31 mouse cellular contexts compared by ENCODE assay signal in the genomic region with DNA sequence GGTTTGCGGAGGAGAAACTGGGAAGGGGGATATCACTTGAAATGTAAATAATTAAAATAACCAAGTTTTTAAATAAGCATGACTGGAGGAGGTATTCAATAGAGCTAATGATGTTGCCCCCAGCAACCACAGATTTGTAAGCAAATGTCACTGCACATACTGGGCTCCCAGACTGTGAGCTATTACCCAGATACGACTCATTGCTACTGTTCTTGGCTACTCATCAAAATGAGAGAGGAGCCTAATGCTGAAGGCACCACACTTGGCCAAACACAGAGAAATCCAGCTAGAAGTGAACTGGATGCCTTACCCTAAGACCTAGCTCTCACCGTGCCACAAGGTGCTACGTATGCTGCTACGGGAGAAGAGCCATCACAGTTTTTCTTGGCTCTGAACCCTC. TPM values are rescaled to one million over a fixed set of nuclear protein-coding genes. Genes with fewer than 3 reads are reported as not detected.
A peak's percentile ranks its signal among the peaks of the same experiment; 100 is the strongest.
DNase-seq lines count a peak whose midpoint lies in the region; ATAC-seq and TF ChIP-seq lines count a peak whose summit lies in the region.
"Had no signal": no experiment of that assay in that cellular context is flagged by ENCODE, and none has a peak within 500 bp of the region (broad histone marks: within the 10 kb centered on the region; RNA-seq: fewer than 3 reads in every experiment).

No protein-coding gene starts in this region.

- H3K9ac ChIP-seq in midbrain, embryonic 11.5 days (ENCODE audit: low read length), result no peak overlapping the region
- no peak overlapping the region for H3K9ac ChIP-seq in midbrain, postnatal 0 days (replicated peaks; ENCODE audit: low read length, poor library complexity, severe bottlenecking)
- H3K9ac ChIP-seq: embryonic facial prominence, embryonic 13.5 days; forebrain, embryonic 12.5 days; forebrain, embryonic 15.5 days; heart, embryonic 12.5 days; heart, embryonic 15.5 days; hindbrain, embryonic 13.5 days had no signal

- peak; percentile 15 for DNase-seq in layer of hippocampus, adult 11-12 months (ENCODE audit: low spot score)
- no peak for DNase-seq in layer of hippocampus, postnatal 25 days (ENCODE audit: extremely low spot score in 1 of 2, low spot score in 1 of 2)
- peak; percentile 77 for DNase-seq in midbrain, embryonic 11.5 days (ENCODE audit: low spot score, missing footprints)
- DNase-seq in midbrain, postnatal 0 days (ENCODE audit: low spot score), result no peak
- DNase-seq in layer of hippocampus, adult 8-10 months (ENCODE audit: low spot score in 2 of 2), result peak; percentile 15 to 19
- no peak for DNase-seq in urinary bladder, postnatal 4 days (ENCODE audit: low spot score in 2 of 2)
- DNase-seq in urinary bladder, adult 2 months (ENCODE audit: low spot score), result no peak
- DNase-seq: adrenal gland, postnatal 10 days; adrenal gland, postnatal 36 days; B cell, adult 2 months; cerebellum, adult 18-20 months; cerebellum, adult 9-10 months; cerebellum, postnatal 25 days; gastrocnemius, postnatal 25 days; heart, adult 18-20 months; heart, postnatal 10 days; heart, postnatal 36 days had no signal

- no peak overlapping the region for H3K4me3 ChIP-seq in midbrain, embryonic 11.5 days (ENCODE audit: low read depth, low read length)
- H3K4me3 ChIP-seq in midbrain, postnatal 0 days (ENCODE audit: low read depth, low read length), result no peak overlapping the region
- H3K4me3 ChIP-seq: embryonic facial prominence, embryonic 10.5 days; embryonic facial prominence, embryonic 13.5 days; erythroblast, embryonic 14.5 days; forebrain, embryonic 12.5 days; forebrain, embryonic 15.5 days; heart, embryonic 12.5 days; heart, embryonic 15.5 days; hindbrain, embryonic 10.5 days; hindbrain, embryonic 13.5 days had no signal

- TF ChIP-seq CTCF in midbrain, postnatal 0 days (IDR thresholded peaks at IDR 0.05), result no peak

- WGBS in midbrain, embryonic 11.5 days, result 97% methylated on average over 5 of the region's 5 CpGs
- 97% methylated on average over 5 of the region's 5 CpGs for WGBS in midbrain, postnatal 0 days

- no peak overlapping the region for H3K4me2 ChIP-seq in midbrain, embryonic 11.5 days
- H3K4me2 ChIP-seq in midbrain, postnatal 0 days (ENCODE audit: low read depth, low read length, poor library complexity, severe bottlenecking), result no peak overlapping the region
- H3K4me2 ChIP-seq: embryonic facial prominence, embryonic 13.5 days; forebrain, embryonic 12.5 days; forebrain, embryonic 15.5 days; heart, embryonic 12.5 days; heart, embryonic 15.5 days; hindbrain, embryonic 13.5 days had no signal

- no peaks in the 10 kb centered on the region for H3K4me1 ChIP-seq in midbrain, embryonic 11.5 days (ENCODE audit: control insufficient read depth, insufficient read depth, low read length)
- H3K4me1 ChIP-seq in midbrain, postnatal 0 days (ENCODE audit: insufficient read depth, low read length), result no peaks in the 10 kb centered on the region
- H3K4me1 ChIP-seq: embryonic facial prominence, embryonic 10.5 days; embryonic facial prominence, embryonic 13.5 days; forebrain, embryonic 12.5 days; forebrain, embryonic 15.5 days; heart, embryonic 12.5 days; heart, embryonic 15.5 days; hindbrain, embryonic 10.5 days; hindbrain, embryonic 13.5 days had no signal

- H3K36me3 ChIP-seq in midbrain, embryonic 11.5 days (ENCODE audit: control insufficient read depth, insufficient read depth, low read length), result no peaks in the 10 kb centered on the region
- H3K36me3 ChIP-seq in midbrain, postnatal 0 days (ENCODE audit: insufficient read depth, low read length), result no peaks in the 10 kb centered on the region
- H3K36me3 ChIP-seq: embryonic facial prominence, embryonic 10.5 days; embryonic facial prominence, embryonic 13.5 days; forebrain, embryonic 12.5 days; forebrain, embryonic 15.5 days; G1E; heart, embryonic 12.5 days; heart, embryonic 15.5 days; hindbrain, embryonic 10.5 days; hindbrain, embryonic 13.5 days had no signal

- no peaks in the 10 kb centered on the region for H3K27me3 ChIP-seq in midbrain, embryonic 11.5 days (ENCODE audit: control insufficient read depth, insufficient read depth, low read length)
- no peaks in the 10 kb centered on the region for H3K27me3 ChIP-seq in midbrain, postnatal 0 days (ENCODE audit: insufficient read depth, low read length)
- H3K27me3 ChIP-seq: CH12.LX; embryonic facial prominence, embryonic 13.5 days; forebrain, embryonic 12.5 days; forebrain, embryonic 15.5 days; heart, embryonic 12.5 days; heart, embryonic 15.5 days; hindbrain, embryonic 13.5 days had no signal

- ATAC-seq in midbrain, embryonic 11.5 days (ENCODE audit: low FRiP score), result no peak
- ATAC-seq in midbrain, postnatal 0 days (ENCODE audit: low FRiP score), result no peak
- ATAC-seq: activated CD4-positive, CD25-positive, alpha-beta regulatory T cell, adult 4 months; forebrain, embryonic 15.5 days; hindbrain, embryonic 16.5 days had no signal

- no peaks in the 10 kb centered on the region for H3K9me3 ChIP-seq in midbrain, embryonic 11.5 days (ENCODE audit: control insufficient read depth, low read length)
- no peaks in the 10 kb centered on the region for H3K9me3 ChIP-seq in midbrain, postnatal 0 days (ENCODE audit: low read length)
- H3K9me3 ChIP-seq: embryonic facial prominence, embryonic 13.5 days; forebrain, embryonic 12.5 days; G1E; heart, embryonic 15.5 days; hindbrain, embryonic 10.5 days; hindbrain, embryonic 13.5 days had no signal

- H3K27ac ChIP-seq in midbrain, embryonic 11.5 days (ENCODE audit: low read depth, low read length), result no peak overlapping the region
- no peak overlapping the region for H3K27ac ChIP-seq in midbrain, postnatal 0 days (ENCODE audit: low read depth, low read length)
- H3K27ac ChIP-seq: embryonic facial prominence, embryonic 10.5 days; embryonic facial prominence, embryonic 13.5 days; forebrain, embryonic 12.5 days; forebrain, embryonic 15.5 days; heart, embryonic 15.5 days; hindbrain, embryonic 10.5 days; hindbrain, embryonic 13.5 days had no signal

RNA-seq across cellular contexts. Expression of gene Kif27, which starts 24.8 kb away (rescaled TPM):
- total RNA-seq in layer of hippocampus, postnatal 25 days (2021), result 1 to 10 TPM; 3.2 to 3.3 TPM
- polyA plus RNA-seq in midbrain, embryonic 11.5 days (2014; fragmentation: Nextera tagmentation; extraction: Ambion mirVana), result 1.1 and 1.3 TPM in 2 replicates
- total RNA-seq in midbrain, postnatal 0 days (2014; rRNA removed), result 2.6 and 6.3 TPM in 2 replicates
- 1.5 and 1.8 TPM in 2 replicates for polyA plus RNA-seq in midbrain, postnatal 0 days (2015; fragmentation: Nextera tagmentation; extraction: Ambion mirVana)
- 1 to 10 TPM; 2.9 to 4.5 (median 4.1) TPM for total RNA-seq in layer of hippocampus, adult 8-10 months (2022)
- polyA plus RNA-seq in urinary bladder, adult 2 months (2012; rRNA removed), result 0.39 and 0.46 TPM in 2 replicates
- total RNA-seq: CH12.LX; common myeloid progenitor, adult 5-6 weeks had no signal
- polyA plus RNA-seq: activated CD4-positive, CD25-positive, alpha-beta regulatory T cell, adult 4 months; G1E had no signal

RNA-seq across cellular contexts. Expression of gene 2210016F16Rik, which starts 50.9 kb away (rescaled TPM):
- 1 to 10 TPM; 6.8 to 7.4 TPM for total RNA-seq in layer of hippocampus, postnatal 25 days (2021)
- 31.1 and 34.9 TPM in 2 replicates for polyA plus RNA-seq in midbrain, embryonic 11.5 days (2014; fragmentation: Nextera tagmentation; extraction: Ambion mirVana)
- 18.3 and 20.3 TPM in 2 replicates for total RNA-seq in midbrain, postnatal 0 days (2014; rRNA removed)
- polyA plus RNA-seq in midbrain, postnatal 0 days (2015; fragmentation: Nextera tagmentation; extraction: Ambion mirVana), result 16.5 and 17.6 TPM in 2 replicates
- total RNA-seq in layer of hippocampus, adult 8-10 months (2022), result 1 to 10 TPM; 6.8 to 9.5 (median 7.6) TPM
- polyA plus RNA-seq in urinary bladder, adult 2 months (2012; rRNA removed), result 22.3 and 24.8 TPM in 2 replicates

RNA-seq across cellular contexts. Expression of gene Gkap1, which starts 58.6 kb away (rescaled TPM):
- total RNA-seq in layer of hippocampus, postnatal 25 days (2021), result 10 to 100 TPM; 22.8 to 23.7 TPM
- polyA plus RNA-seq in midbrain, embryonic 11.5 days (2014; fragmentation: Nextera tagmentation; extraction: Ambion mirVana), result 40.8 and 45.5 TPM in 2 replicates
- 18.1 and 35.4 TPM in 2 replicates for total RNA-seq in midbrain, postnatal 0 days (2014; rRNA removed)
- polyA plus RNA-seq in midbrain, postnatal 0 days (2015; fragmentation: Nextera tagmentation; extraction: Ambion mirVana), result 32.6 and 40.2 TPM in 2 replicates
- total RNA-seq in layer of hippocampus, adult 8-10 months (2022), result 10 to 100 TPM; 17.6 to 22.4 (median 19.1) TPM
- polyA plus RNA-seq in urinary bladder, adult 2 months (2012; rRNA removed), result 27.6 and 29.1 TPM in 2 replicates

Comparison
In these comparisons a context has a peak if more than half of its experiments do, and no peak if none do; other contexts are left out.
1. DNase-seq: peak in layer of hippocampus, adult 11-12 months (single experiment), midbrain, embryonic 11.5 days (single experiment) and layer of hippocampus, adult 8-10 months (2 of 2); none in layer of hippocampus, postnatal 25 days (0 of 2), midbrain, postnatal 0 days (single experiment), urinary bladder, postnatal 4 days (0 of 2) and urinary bladder, adult 2 months (single experiment).